Mouse (Mus musculus) ovary, postnatal 14 days (tissue): Measurements from ENCODE around the gene Sbno2.

ENCODE experiments used
- DNase-seq: peaks from one replicate; pipeline ENCODE4 v3.0.0; 2022; ENCODE audit warnings: low spot score

Gene Sbno2

GRCm38 (mm10) chr10:80123932-80124562 lies 18.7 kb upstream of the Sbno2 start:
- DNase-seq = no peak

- no peak for DNase-seq
Observed at GRCm38 (mm10) chr10:80121639-80122038, 16.3 kb upstream of the Sbno2 start.

GRCm38 (mm10) chr10:80120146-80120545 lies 14.8 kb upstream of the Sbno2 start:
- no peak for DNase-seq

- DNase-seq = no peak
Observed at GRCm38 (mm10) chr10:80118552-80118951, 13.2 kb upstream of the Sbno2 start.

GRCm38 (mm10) chr10:80117736-80118135 lies 12.4 kb upstream of the Sbno2 start:
- no peak for DNase-seq

GRCm38 (mm10) chr10:80116927-80117691 lies 11.7 kb upstream of the Sbno2 start:
- DNase-seq = no peak

- no peak for DNase-seq
Observed at GRCm38 (mm10) chr10:80116563-80116926, 11.2 kb upstream of the Sbno2 start.

GRCm38 (mm10) chr10:80115944-80116335 lies 10.6 kb upstream of the Sbno2 start:
- DNase-seq = no peak

- DNase-seq = peak; percentile 97
Observed at GRCm38 (mm10) chr10:80115290-80115943, 10.0 kb upstream of the Sbno2 start, which contains the start of gene Stk11. Gene Stk11 (plus strand): TSS chr10:80115803.

GRCm38 (mm10) chr10:80114341-80115284 lies 9.2 kb upstream of the Sbno2 start:
- DNase-seq = peak; percentile 90

GRCm38 (mm10) chr10:80107678-80108077 lies 2.3 kb upstream of the Sbno2 start:
- no peak for DNase-seq

- DNase-seq = no peak
Observed at GRCm38 (mm10) chr10:80105926-80106325, 555 bp upstream of the Sbno2 start.

GRCm38 (mm10) chr10:80104181-80104580 lies 1.2 kb downstream of the Sbno2 start:
- DNase-seq = no peak

GRCm38 (mm10) chr10:80103032-80103431 lies 2.3 kb downstream of the Sbno2 start:
- no peak for DNase-seq

- peak; percentile 78 for DNase-seq
Observed at GRCm38 (mm10) chr10:80102216-80102915, 3.0 kb downstream of the Sbno2 start.

- DNase-seq = no peak
Observed at GRCm38 (mm10) chr10:80100982-80101381, 4.4 kb downstream of the Sbno2 start.

- no peak for DNase-seq
Observed at GRCm38 (mm10) chr10:80098630-80099029, 6.7 kb downstream of the Sbno2 start.

- DNase-seq = no peak
Observed at GRCm38 (mm10) chr10:80097275-80097674, 8.1 kb downstream of the Sbno2 start.

GRCm38 (mm10) chr10:80095547-80095946 lies 9.8 kb downstream of the Sbno2 start:
- DNase-seq = no peak

- no peak for DNase-seq
Observed at GRCm38 (mm10) chr10:80094684-80095083, 10.7 kb downstream of the Sbno2 start.

- DNase-seq = no peak
Observed at GRCm38 (mm10) chr10:80094085-80094484, 11.3 kb downstream of the Sbno2 start.
